Mouse (Mus musculus) gastrocnemius, postnatal 10 days (tissue): ENCODE measurements at regions not wholly inside any gene's neighbourhood (a gene's known extent, or its start where the extent isn't known, plus 50 kb on each side); places are given as distances from the start of the nearest gene placed in this dataset.
"Not testable (repeated sequence)": the region's sequence is repeated elsewhere in the genome, so short reads cannot be mapped to it uniquely, and the experiment has no call there.

ENCODE experiments used
- DNase-seq: peaks from one replicate; pipeline ENCODE4 v3.0.0; 2021; ENCODE audit warnings: mixed read lengths

GRCm38 (mm10) chr1:194437301-194437700 is 180.7 kb upstream of the Plxna2 start:
- DNase-seq, result no peak

DNA sequence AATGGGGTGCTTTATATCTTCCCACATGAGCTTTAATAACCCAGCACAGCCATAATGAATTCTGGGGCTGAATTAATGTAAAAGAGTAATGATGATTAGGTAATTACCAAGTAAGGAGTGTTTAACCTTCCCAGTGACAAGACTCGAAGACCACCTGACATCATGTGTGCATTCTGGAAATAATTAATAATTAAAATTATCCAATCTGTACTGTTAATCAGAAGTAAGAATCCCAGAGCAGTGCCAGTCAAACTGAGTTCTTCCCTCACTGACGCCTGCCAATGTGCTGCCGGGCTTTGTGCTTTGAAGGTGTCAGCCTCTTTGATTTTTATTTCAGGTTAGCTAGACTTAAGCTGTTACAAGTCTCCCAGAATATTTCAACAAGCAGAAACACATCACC is 183.0 kb upstream of the Plxna2 start:
- DNase-seq, result no peak

GRCm38 (mm10) chr1:194428586-194428985 is 189.4 kb upstream of the Plxna2 start:
- no peak for DNase-seq

DNA sequence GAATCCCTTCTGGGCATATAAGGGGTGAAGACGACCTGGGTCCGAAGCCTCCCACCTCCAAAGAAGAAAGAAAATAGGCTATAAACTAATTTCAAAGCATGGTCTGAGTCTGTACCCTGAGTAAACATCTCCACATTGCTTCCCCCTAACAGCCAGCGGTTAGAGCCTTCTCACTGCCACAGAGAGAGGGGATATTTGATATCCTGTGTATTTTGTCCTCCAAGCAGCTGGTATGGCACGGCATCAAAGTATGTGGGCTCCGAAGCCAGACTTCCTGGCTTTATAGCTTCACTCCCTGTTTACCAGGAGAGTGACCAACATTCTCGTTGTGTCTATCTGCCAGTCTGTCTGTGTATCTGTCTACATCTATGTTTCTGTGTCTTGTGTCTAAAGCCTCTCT is 191.7 kb upstream of the Plxna2 start:
- peak; percentile 26 for DNase-seq

- no peak for DNase-seq
These were observed 193.8 kb upstream of the Plxna2 start for GRCm38 (mm10) chr1:194424201-194424600.

DNA sequence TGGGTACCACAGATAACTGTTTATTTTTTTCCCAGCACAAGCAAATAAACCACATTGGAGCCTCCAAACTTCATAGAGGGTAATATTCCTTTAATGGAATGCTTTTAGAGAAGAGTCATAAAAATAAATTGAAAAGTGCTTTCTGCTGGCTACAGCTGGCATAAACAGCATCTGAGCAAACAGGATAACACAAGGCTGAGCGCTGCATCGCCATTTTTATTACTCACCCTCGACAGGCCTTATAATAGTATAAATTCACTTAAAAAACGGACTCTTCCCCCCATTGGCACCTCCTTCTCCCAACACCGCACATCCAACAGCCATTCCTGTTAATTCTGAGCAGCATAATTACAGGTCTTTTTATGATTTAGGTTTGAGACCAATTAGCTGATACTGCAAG is 205.8 kb upstream of the Plxna2 start:
- no peak for DNase-seq

GRCm38 (mm10) chr1:194411788-194412187 is 206.2 kb upstream of the Plxna2 start:
- no peak for DNase-seq

DNA sequence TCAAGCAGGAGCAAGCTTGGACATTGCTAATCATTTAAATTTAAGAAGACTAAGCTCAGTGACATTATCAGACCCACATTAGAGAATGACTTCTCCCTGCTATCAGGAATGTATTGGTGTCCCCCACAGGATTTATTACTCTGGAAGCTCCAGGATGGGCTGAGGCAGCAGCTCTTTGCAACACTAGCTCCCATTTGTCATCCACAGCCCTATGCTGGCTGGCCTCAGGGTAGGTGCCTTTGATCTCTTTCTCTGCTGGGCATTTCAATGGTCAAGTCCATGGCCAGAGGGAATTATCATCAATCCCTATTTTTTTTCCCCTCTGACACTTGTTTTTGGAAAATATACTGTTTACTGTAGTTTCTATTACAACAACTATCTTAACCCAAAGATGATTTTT is 218.7 kb upstream of the Plxna2 start:
- DNase-seq, result no peak

DNA sequence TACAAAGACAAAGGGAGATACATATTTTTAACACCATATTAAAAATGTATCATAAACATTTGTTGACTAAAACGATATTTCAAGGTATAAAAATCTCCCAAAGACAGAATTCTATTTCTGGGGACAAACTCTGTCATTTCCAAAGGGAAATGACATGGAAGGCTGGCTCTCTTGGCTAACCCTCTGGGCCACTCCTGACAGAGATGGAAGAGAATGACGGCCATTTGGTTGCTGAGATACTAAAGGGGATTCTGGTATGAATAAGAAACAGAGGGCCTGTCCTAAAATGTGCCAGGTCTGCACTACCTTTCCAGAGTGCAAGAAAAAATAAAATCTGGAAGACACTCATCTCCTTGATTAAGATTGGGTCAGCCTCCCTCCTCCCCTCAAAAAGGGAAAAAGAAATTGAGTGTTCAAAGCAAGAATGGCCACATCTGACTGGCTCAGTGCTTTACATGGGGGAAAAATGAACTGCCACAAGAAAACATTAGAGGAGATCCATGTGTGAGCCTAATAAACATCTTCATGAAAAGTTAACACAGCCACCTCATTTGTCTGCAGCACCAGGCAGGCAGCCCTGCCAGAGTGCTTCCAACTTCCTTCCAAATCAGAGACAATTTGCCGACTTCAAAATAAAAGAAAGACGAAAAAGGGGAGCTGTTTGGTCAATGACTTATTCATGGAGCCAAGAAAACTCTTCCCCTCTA is 221.1 kb upstream of the Plxna2 start:
- no peak for DNase-seq

GRCm38 (mm10) chr1:194393720-194394119 is 224.3 kb upstream of the Plxna2 start:
- no peak for DNase-seq

- no peak for DNase-seq
These were observed 227.8 kb upstream of the Plxna2 start for GRCm38 (mm10) chr1:194390202-194390601.

DNA sequence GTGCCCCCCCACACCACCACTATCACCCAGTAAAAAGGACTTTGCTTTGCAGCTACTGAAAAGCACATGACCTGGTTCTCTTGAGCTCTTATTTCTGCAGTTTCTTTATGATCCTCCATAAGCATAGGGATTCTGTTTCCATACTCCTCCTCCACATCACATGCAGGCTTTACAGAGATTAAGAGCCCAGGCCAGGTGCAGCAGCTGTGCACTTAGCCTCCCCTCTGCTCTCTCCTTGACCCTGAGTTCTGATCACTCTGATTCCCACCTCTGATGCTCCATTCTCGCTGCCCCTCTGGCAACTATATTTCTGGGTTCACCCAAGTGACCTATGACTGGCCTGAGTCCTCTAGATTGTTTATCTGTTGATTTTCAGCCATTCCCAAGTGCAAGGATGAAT is 239.9 kb upstream of the Plxna2 start:
- no peak for DNase-seq

DNA sequence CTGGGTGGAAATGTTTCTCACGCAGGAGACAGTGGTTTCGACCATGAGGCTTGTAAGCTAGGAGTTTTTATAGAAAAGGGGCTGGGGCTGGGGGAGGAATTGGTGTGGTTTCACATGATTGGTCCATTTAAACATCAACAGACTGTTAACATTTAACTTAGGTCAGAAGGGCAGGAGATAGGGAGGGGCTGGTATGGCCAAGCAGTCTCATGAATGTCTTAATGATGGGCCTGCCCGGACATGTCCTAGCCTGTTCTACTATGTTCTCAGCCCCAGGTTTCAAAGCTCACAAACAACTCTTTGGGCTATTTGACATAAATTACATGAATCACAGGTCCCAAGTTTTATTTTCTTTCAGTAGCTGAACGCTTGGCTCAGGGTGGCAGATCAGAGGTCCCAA is 244.5 kb upstream of the Plxna2 start:
- DNase-seq, result not testable (repeated sequence)

DNA sequence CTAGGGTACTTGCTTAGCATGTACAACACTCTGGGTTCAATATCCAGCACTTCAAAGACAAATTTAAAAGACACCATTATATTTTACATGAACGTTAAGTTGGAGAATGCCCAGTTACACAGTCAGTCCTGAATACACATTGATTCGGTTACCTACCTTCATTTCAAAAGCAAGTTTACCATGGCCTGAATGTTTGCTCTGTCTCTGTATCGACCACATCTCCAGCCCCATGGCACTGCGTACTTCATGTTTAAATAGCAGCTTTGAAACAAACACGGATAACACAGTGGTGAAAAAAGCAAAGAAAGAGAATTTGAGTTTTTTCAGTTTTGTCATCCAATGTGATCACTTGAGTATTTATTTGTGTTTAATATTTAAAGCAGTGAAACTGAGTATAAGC is 254.1 kb upstream of the Plxna2 start:
- no peak for DNase-seq

DNA sequence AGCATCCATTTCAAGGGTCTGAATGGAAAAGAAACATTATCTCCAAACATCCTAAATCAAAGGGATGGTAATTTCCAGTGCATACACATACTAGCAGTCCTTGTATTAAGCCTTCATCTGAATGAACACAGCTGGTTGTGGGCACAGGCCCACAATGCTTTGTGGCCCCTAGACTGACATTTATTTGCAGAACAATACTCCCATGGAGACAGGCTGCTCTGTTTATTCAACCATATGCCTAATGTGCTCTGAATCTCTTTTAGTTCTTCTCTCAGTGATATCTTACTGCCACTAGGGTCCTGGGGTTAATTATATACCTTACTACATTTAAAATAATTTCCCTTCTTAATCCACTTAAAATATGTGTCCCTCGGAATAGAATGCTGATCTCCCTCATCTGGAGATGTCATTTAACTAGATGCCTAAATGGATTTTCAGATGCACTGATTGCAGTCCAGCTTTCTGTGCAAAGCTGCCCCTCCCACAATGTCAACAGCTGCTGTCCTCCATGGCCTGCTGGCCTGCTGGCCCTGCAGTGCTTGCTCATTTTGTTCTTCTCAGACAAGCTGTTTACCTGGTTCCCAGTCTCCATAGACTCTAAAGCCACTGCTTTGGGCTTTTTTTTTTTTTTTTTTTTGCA is 254.8 kb upstream of the Plxna2 start:
- DNase-seq, result no peak

GRCm38 (mm10) chr1:194362298-194362697 is 255.7 kb upstream of the Plxna2 start:
- DNase-seq, result no peak

DNA sequence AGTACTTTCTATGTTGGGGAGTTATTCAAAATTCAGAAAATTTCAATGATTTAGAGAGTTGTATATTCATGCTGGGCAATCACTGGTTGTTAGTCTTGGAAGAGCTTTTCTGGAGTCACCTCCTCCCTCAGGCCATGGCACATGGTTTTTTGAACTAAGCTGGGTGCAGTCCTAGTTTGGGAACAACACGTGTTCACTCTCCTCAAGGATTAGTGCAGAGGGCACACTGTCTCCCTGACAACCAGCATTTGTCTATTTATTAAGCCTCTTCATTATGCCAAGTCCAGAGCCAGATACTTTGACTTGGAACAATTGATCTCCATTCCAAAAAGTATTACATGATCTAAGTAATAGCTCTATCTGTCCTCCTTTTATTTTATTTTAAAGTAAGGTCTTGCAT is 256.7 kb upstream of the Plxna2 start:
- no peak for DNase-seq

GRCm38 (mm10) chr1:194354332-194355120 is 263.5 kb upstream of the Plxna2 start:
- DNase-seq, result no peak

GRCm38 (mm10) chr1:194345304-194346033 is 272.5 kb upstream of the Plxna2 start:
- no peak for DNase-seq

- no peak for DNase-seq
These were observed 275.4 kb upstream of the Plxna2 start for GRCm38 (mm10) chr1:194342568-194342967.

- DNase-seq, result no peak
These were observed 276.3 kb upstream of the Plxna2 start for GRCm38 (mm10) chr1:194341758-194342157.
